Mouse (Mus musculus) erythroblast, adult 5-6 weeks (primary cell): ENCODE results near the gene Daglb. TPM values are rescaled to one million over a fixed set of nuclear protein-coding genes. Genes with fewer than 3 reads are reported as not detected.

Source experiments
- ATAC-seq: replicated peaks from 2 replicates; pipeline ENCODE4 v1.8.0; 2016; ENCODE audit warnings: moderate number of reproducible peaks, mild to moderate bottlenecking, moderate TSS enrichment, inconsistent platforms; ENCODE audit not compliant: poor library complexity, low FRiP score, severe bottlenecking
- total RNA-seq, 2 experiments: library from RNA; stranded (forward) in 1 of 2; stranded (reverse) in 1 of 2; fragments of 150-400 nt in 1 of 2; fragments of 200-764, 138-1000 nt in 1 of 2; gene quantifications; 2 replicates each; pipeline versions ENCODE4 v1.2.3 to v1.2.4; 2015 to 2017; ENCODE audit warnings: low replicate concordance in 2 of 2

Gene Daglb
- total RNA-seq, 2 experiments from 2014 or later: 5.2 to 8.8 TPM

GRCm38 (mm10) chr5:143555233-143555632 lies 90.8 kb downstream of the Daglb start:
- ATAC-seq: no peak

Other genes with a start within 250 kb of the Daglb start
- not detected in 2 replicates for gene Spdye4a, start 237.7 kb upstream of the Daglb start, total RNA-seq (2015; ENCODE audit: low replicate concordance)
- gene Spdye4a, start 237.7 kb upstream of the Daglb start, total RNA-seq (2017; ENCODE audit: low replicate concordance): not detected in 2 replicates
- gene Zfp12, start 229.4 kb upstream of the Daglb start, total RNA-seq (2015; ENCODE audit: low replicate concordance): 0.58 and 2.1 TPM in 2 replicates
- gene Zfp12, start 229.4 kb upstream of the Daglb start, total RNA-seq (2017; ENCODE audit: low replicate concordance): 0.70 and 1.5 TPM in 2 replicates
- not detected in 2 replicates for gene Zfp316, start 194.6 kb upstream of the Daglb start, total RNA-seq (2015; ENCODE audit: low replicate concordance)
- 0.28 and 0.51 TPM in 2 replicates for gene Zfp316, start 194.6 kb upstream of the Daglb start, total RNA-seq (2017; ENCODE audit: low replicate concordance)
- gene Zfp853, start 171.0 kb upstream of the Daglb start, total RNA-seq (2015; ENCODE audit: low replicate concordance): not detected in 2 replicates
- gene Zfp853, start 171.0 kb upstream of the Daglb start, total RNA-seq (2017; ENCODE audit: low replicate concordance): not detected in 2 replicates
- gene E130309D02Rik, start 149.2 kb upstream of the Daglb start, total RNA-seq (2015; ENCODE audit: low replicate concordance): 7.1 and 11.3 TPM in 2 replicates
- gene E130309D02Rik, start 149.2 kb upstream of the Daglb start, total RNA-seq (2017; ENCODE audit: low replicate concordance): 4.3 and 4.6 TPM in 2 replicates
- gene Zdhhc4, start 135.3 kb upstream of the Daglb start, total RNA-seq (2015; ENCODE audit: low replicate concordance): 8.8 and 23.8 TPM in 2 replicates
- gene Zdhhc4, start 135.3 kb upstream of the Daglb start, total RNA-seq (2017; ENCODE audit: low replicate concordance): 6.0 and 10.6 TPM in 2 replicates
- 0.58 TPM in 1 of 2 replicates, not detected in the other for gene Grid2ip, start 107.2 kb upstream of the Daglb start, total RNA-seq (2015; ENCODE audit: low replicate concordance)
- not detected in 2 replicates for gene Grid2ip, start 107.2 kb upstream of the Daglb start, total RNA-seq (2017; ENCODE audit: low replicate concordance)
- 17.6 and 19.6 TPM in 2 replicates for gene Kdelr2, start 60.7 kb upstream of the Daglb start, total RNA-seq (2015; ENCODE audit: low replicate concordance)
- gene Kdelr2, start 60.7 kb upstream of the Daglb start, total RNA-seq (2017; ENCODE audit: low replicate concordance): 15.5 and 29.2 TPM in 2 replicates
- gene Rac1, start 63.5 kb downstream of the Daglb start, total RNA-seq (2015; ENCODE audit: low replicate concordance): 122 and 144 TPM in 2 replicates
- gene Rac1, start 63.5 kb downstream of the Daglb start, total RNA-seq (2017; ENCODE audit: low replicate concordance): 42.5 and 72.4 TPM in 2 replicates
- gene Cyth3, start 157.9 kb downstream of the Daglb start, total RNA-seq (2015; ENCODE audit: low replicate concordance): 105 and 106 TPM in 2 replicates
- gene Cyth3, start 157.9 kb downstream of the Daglb start, total RNA-seq (2017; ENCODE audit: low replicate concordance): 145 and 205 TPM in 2 replicates